Mouse (Mus musculus) liver, postnatal 0 days (tissue): ENCODE results near the gene Tbc1d22a. TPM values are rescaled to one million over a fixed set of nuclear protein-coding genes. Genes with fewer than 3 reads are reported as not detected.

Experiments
- ATAC-seq: fragments of 200-750 bp; cut with Nextera tagmentation; 2 replicates; pipeline ENCODE4 v1.8.0; 2017; ENCODE audit warnings: mild to moderate bottlenecking, moderate library complexity
- DNase-seq: peaks from one replicate; pipeline ENCODE4 v3.0.0-alpha.2; 2016
- H3K27ac ChIP-seq: fragments of 300-500 bp; sonication (generic); 2 replicates; pipeline ENCODE4 v1.5.1; 2014; ENCODE audit warnings: antibody characterized with exemption, moderate library complexity, mild to moderate bottlenecking, low read depth
- H3K27me3 ChIP-seq: fragments of 300-500 bp; sonication (generic); 2 replicates; pipeline ENCODE4 v1.6.1; 2014; ENCODE audit warnings: low read length, control low read depth, mixed read lengths; ENCODE audit not compliant: insufficient read depth
- H3K36me3 ChIP-seq: fragments of 300-500 bp; sonication (generic); replicated peaks from 2 replicates; pipeline ENCODE4 v1.6.1; 2014; ENCODE audit warnings: mild to moderate bottlenecking, control low read depth, low read length, moderate library complexity, mixed read lengths; ENCODE audit not compliant: insufficient read depth
- H3K4me1 ChIP-seq: fragments of 300-500 bp; sonication (generic); 2 replicates; pipeline ENCODE4 v1.6.1; 2014; ENCODE audit warnings: antibody characterized with exemption, mild to moderate bottlenecking, control low read depth; ENCODE audit not compliant: insufficient read depth
- H3K4me2 ChIP-seq: fragments of 300-500 bp; sonication (generic); 2 replicates; pipeline ENCODE4 v1.6.1; 2014; ENCODE audit warnings: low read depth, mild to moderate bottlenecking, low read length, moderate library complexity, mixed read lengths
- H3K4me3 ChIP-seq: fragments of 300-500 bp; sonication (generic); 2 replicates; pipeline ENCODE4 v1.5.1; 2014; ENCODE audit warnings: low read depth, low read length
- H3K9ac ChIP-seq: fragments of 300-500 bp; sonication (generic); replicated peaks from 2 replicates; pipeline ENCODE4 v1.6.1; 2014; ENCODE audit warnings: mild to moderate bottlenecking, moderate library complexity
- H3K9me3 ChIP-seq: fragments of 300-500 bp; sonication (generic); 2 replicates; pipeline ENCODE4 v1.6.1; 2016; ENCODE audit warnings: mild to moderate bottlenecking, control low read depth, low read length, mixed read lengths
- CTCF ChIP-seq: sonication (generic); IDR thresholded peaks from 2 replicates; pipeline ENCODE4 v1.5.1; 2016; ENCODE audit warnings: antibody characterized with exemption, low read depth
- EP300 ChIP-seq: IDR thresholded peaks from 2 replicates; pipeline ENCODE4 v1.6.1; 2016; ENCODE audit warnings: antibody characterized with exemption, low read depth, mild to moderate bottlenecking
- WGBS: fragments of 180-500 bp; shearing (Covaris S2); extraction: QIAGEN DNeasy Blood & Tissue Kit; methylation state at CpG from one replicate; pipeline ENCODE4 v1.1.7; 2014; ENCODE audit not compliant: insufficient replicate concordance; 5-methylcytosine and 5-hydroxymethylcytosine counted together
- polyA plus RNA-seq: library from polyadenylated mRNA; unstranded; fragments of >200 nt; fragmentation: Nextera tagmentation; extraction: Ambion mirVana; gene quantifications from 2 replicates; pipeline ENCODE4 v1.2.1, GENCODE M21; 2015

Tbc1d22a gene
- polyA plus RNA-seq, 1 experiment from 2014 or later, result 6.4 TPM

GRCm38 (mm10) chr15:86184071-86184470 lies 30.2 kb upstream of the Tbc1d22a start:
- no peaks in the 10 kb centered on the region for H3K9me3 ChIP-seq
- DNase-seq (no peak), ATAC-seq (no peak)
- H3K36me3 ChIP-seq, result no peaks in the 10 kb centered on the region
- H3K9ac ChIP-seq, result peak overlapping the region; percentile 90
- peaks cover 28% of the 10 kb centered on the region for H3K4me1 ChIP-seq
- 45% methylated on average over 5 of the region's 5 CpGs for WGBS
- H3K4me3 ChIP-seq, result peak overlapping the region; percentile 83
- no peak for TF ChIP-seq EP300
- TF ChIP-seq CTCF, result no peak
- no peaks in the 10 kb centered on the region for H3K27me3 ChIP-seq
- peak overlapping the region; percentile 75 for H3K4me2 ChIP-seq
- peak overlapping the region; percentile 92 for H3K27ac ChIP-seq

- peak; percentile 52 for DNase-seq
- H3K9me3 ChIP-seq, result no peaks in the 10 kb centered on the region
- H3K9ac ChIP-seq, result peak overlapping the region; percentile 90
- peaks cover 35% of the 10 kb centered on the region for H3K4me1 ChIP-seq
- peak overlapping the region; percentile 75 for H3K4me2 ChIP-seq
- peak; percentile 40 for ATAC-seq
- peak overlapping the region; percentile 83 for H3K4me3 ChIP-seq
- under 1% methylated on average over 69 of the region's 70 CpGs for WGBS
- H3K27me3 ChIP-seq, result no peaks in the 10 kb centered on the region
- TF ChIP-seq EP300, result no peak
- TF ChIP-seq CTCF, result no peak
- H3K36me3 ChIP-seq, result no peaks in the 10 kb centered on the region
- peak overlapping the region; percentile 92 for H3K27ac ChIP-seq
These were observed 29.2 kb upstream of the Tbc1d22a start for GRCm38 (mm10) chr15:86184851-86185688.

GRCm38 (mm10) chr15:86185689-86186569 lies 28.3 kb upstream of the Tbc1d22a start, which contains the start of gene Cerk:
TSS of gene Cerk (minus strand) at chr15:86186141.
- Histone ChIP-seq H3K36me3 (no peaks in the 10 kb centered on the region), H3K4me2 (peak within 1 kb of the TSS; percentile 75), H3K4me3 (peak within 1 kb of the TSS; percentile 83), H3K4me1 (peaks cover 35% of the 10 kb centered on the region), H3K27ac (peak within 1 kb of the TSS; percentile 92), H3K9ac (peak within 1 kb of the TSS; percentile 90), H3K9me3 (no peaks in the 10 kb centered on the region), H3K27me3 (no peaks in the 10 kb centered on the region)
- ATAC-seq (peak; percentile 41), DNase-seq (peak; percentile 70)
- TF ChIP-seq EP300 (no peak), CTCF (peak; percentile 64)
- WGBS, result 3% methylated on average over 38 of the region's 43 CpGs

GRCm38 (mm10) chr15:86186686-86187085 lies 27.6 kb upstream of the Tbc1d22a start:
- TF ChIP-seq EP300, result no peak
- no peak for TF ChIP-seq CTCF
- H3K9me3 ChIP-seq, result no peaks in the 10 kb centered on the region
- no peaks in the 10 kb centered on the region for H3K27me3 ChIP-seq
- H3K9ac ChIP-seq, result no peak overlapping the region
- H3K27ac ChIP-seq, result no peak overlapping the region
- H3K4me3 ChIP-seq, result no peak overlapping the region
- no peak for DNase-seq
- 63% methylated on average over 3 of the region's 3 CpGs for WGBS
- peaks cover 34% of the 10 kb centered on the region for H3K4me1 ChIP-seq
- no peaks in the 10 kb centered on the region for H3K36me3 ChIP-seq
- H3K4me2 ChIP-seq, result peak overlapping the region; percentile 75
- ATAC-seq, result no peak

- TF ChIP-seq EP300, result no peak
- TF ChIP-seq CTCF, result no peak
- Histone ChIP-seq H3K36me3 (no peaks in the 10 kb centered on the region), H3K9me3 (no peaks in the 10 kb centered on the region), H3K4me3 (no peak overlapping the region), H3K27ac (peak overlapping the region; percentile 69), H3K9ac (no peak overlapping the region), H3K4me1 (peaks cover 26% of the 10 kb centered on the region), H3K27me3 (no peaks in the 10 kb centered on the region), H3K4me2 (no peak overlapping the region)
- DNase-seq (no peak), ATAC-seq (no peak)
- WGBS, result 79% methylated on average over 5 of the region's 5 CpGs
These were observed 26.1 kb upstream of the Tbc1d22a start for GRCm38 (mm10) chr15:86188186-86188585.
